Mouse (Mus musculus) lung, embryonic 14.5 days (tissue): ENCODE measurements around the gene Olfr745. TPM values are rescaled to one million over a fixed set of nuclear protein-coding genes. Genes with fewer than 3 reads are reported as not detected.

Experiments
- ATAC-seq: fragments of 200-750 bp; cut with Nextera tagmentation; 2 replicates; pipeline ENCODE4 v1.8.0; 2017; ENCODE audit warnings: mild to moderate bottlenecking, moderate TSS enrichment, moderate library complexity; ENCODE audit not compliant: insufficient read depth
- DNase-seq: peaks from one replicate; pipeline ENCODE4 v3.0.0-alpha.2; 2015
- H3K27ac ChIP-seq: fragments of 300-500 bp; sonication (generic); 2 replicates; pipeline ENCODE4 v1.5.1; 2014; ENCODE audit warnings: low read depth, mild to moderate bottlenecking, moderate library complexity
- H3K27me3 ChIP-seq: fragments of 300-500 bp; sonication (generic); 2 replicates; pipeline ENCODE4 v1.6.1; 2014; ENCODE audit warnings: low read length, control low read depth; ENCODE audit not compliant: insufficient read depth
- H3K36me3 ChIP-seq: fragments of 300-500 bp; sonication (generic); 2 replicates; pipeline ENCODE4 v1.6.1; 2014; ENCODE audit warnings: control low read depth; ENCODE audit not compliant: insufficient read depth
- H3K4me1 ChIP-seq: fragments of 300-500 bp; sonication (generic); 2 replicates; pipeline ENCODE4 v1.6.1; 2014; ENCODE audit warnings: antibody characterized with exemption, control low read depth; ENCODE audit not compliant: insufficient read depth
- H3K4me2 ChIP-seq: fragments of 300-500 bp; sonication (generic); 2 replicates; pipeline ENCODE4 v1.6.1; 2014; ENCODE audit warnings: mild to moderate bottlenecking
- H3K4me3 ChIP-seq: fragments of 300-500 bp; sonication (generic); 2 replicates; pipeline ENCODE4 v1.5.1; 2014; ENCODE audit warnings: low read depth, low read length
- H3K9ac ChIP-seq: fragments of 300-500 bp; sonication (generic); 2 replicates; pipeline ENCODE4 v1.6.1; 2014
- H3K9me3 ChIP-seq: fragments of 300-500 bp; sonication (generic); 2 replicates; pipeline ENCODE4 v1.6.1; 2016; ENCODE audit warnings: low read depth, low read length, control low read depth
- CTCF ChIP-seq: IDR thresholded peaks from 2 replicates; pipeline ENCODE4 v1.5.1; 2016; ENCODE audit warnings: antibody characterized with exemption, low read depth
- WGBS: fragments of 180-500 bp; shearing (Covaris S2); extraction: QIAGEN DNeasy Blood & Tissue Kit; methylation state at CpG from one replicate; pipeline ENCODE4 v1.1.7; 2014; 5-methylcytosine and 5-hydroxymethylcytosine counted together
- polyA plus RNA-seq: library from polyadenylated mRNA; unstranded; fragments of >200 nt; fragmentation: Nextera tagmentation; extraction: Ambion mirVana; gene quantifications from 2 replicates; pipeline ENCODE4 v1.2.1, GENCODE M21; 2014

Olfr745 gene
- not detected in 2 replicates for polyA plus RNA-seq

DNA sequence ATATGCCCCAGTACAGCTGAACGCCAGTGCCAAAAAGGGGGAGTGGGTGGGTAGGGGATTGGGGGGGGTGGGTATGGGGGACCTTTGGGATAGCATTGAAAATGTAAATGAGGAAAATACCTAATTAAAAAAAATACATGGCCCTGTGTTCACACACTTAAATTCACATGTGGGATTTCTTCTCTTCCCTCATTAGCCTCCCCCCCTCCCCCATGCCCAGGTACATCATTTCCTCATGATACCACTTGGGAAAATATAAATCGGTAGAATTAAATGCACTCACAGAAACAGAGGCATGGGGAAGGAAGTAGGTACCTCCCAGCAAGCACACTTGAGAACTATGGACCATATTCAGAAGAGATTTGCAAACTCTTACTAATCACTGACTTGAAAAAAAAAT is at the start of gene Olfr745:
TSS of gene Olfr745 (plus strand) at position 301 of the 400 bp plus-strand sequence.
- WGBS = 75% methylated on average over 2 of the region's 2 CpGs
- Histone ChIP-seq H3K27ac (no peak within 1 kb of the TSS), H3K9me3 (no peaks in the 10 kb centered on the region), H3K4me1 (no peaks in the 10 kb centered on the region), H3K4me2 (no peak within 1 kb of the TSS), H3K4me3 (no peak within 1 kb of the TSS), H3K27me3 (no peaks in the 10 kb centered on the region), H3K36me3 (no peaks in the 10 kb centered on the region), H3K9ac (no peak within 1 kb of the TSS)
- ATAC-seq = no peak
- no peak for TF ChIP-seq CTCF
- no peak for DNase-seq

DNA sequence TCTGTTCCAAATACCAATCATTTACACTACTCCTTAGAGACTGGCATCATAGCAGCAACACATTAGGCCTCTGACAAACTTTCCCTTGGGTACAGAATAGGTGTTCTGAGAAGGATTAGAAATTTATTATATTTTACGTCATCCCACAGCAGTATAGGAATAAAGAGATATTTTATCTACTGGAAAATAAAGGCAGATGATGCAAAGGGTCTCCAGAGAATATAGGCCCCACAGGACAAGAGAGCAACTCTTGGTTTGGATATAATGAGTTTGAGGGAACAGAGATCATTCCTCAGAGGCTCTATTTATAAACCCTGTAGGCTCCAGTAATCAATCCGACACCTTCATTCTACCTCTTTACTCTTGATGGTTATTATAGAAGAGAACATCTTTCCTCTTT is 24.6 kb upstream of the Olfr745 start, which contains the start of gene Olfr744:
TSS of gene Olfr744 (plus strand) at position 301 of the 400 bp plus-strand sequence.
- no peaks in the 10 kb centered on the region for H3K27me3 ChIP-seq
- no peaks in the 10 kb centered on the region for H3K4me1 ChIP-seq
- H3K27ac ChIP-seq = no peak within 1 kb of the TSS
- no peaks in the 10 kb centered on the region for H3K9me3 ChIP-seq
- DNase-seq (no peak), ATAC-seq (no peak)
- no peaks in the 10 kb centered on the region for H3K36me3 ChIP-seq
- H3K4me2 ChIP-seq = no peak within 1 kb of the TSS
- no peak within 1 kb of the TSS for H3K9ac ChIP-seq
- H3K4me3 ChIP-seq = no peak within 1 kb of the TSS
- WGBS = 82% methylated on average over 2 of the region's 2 CpGs
- TF ChIP-seq CTCF = no peak

DNA sequence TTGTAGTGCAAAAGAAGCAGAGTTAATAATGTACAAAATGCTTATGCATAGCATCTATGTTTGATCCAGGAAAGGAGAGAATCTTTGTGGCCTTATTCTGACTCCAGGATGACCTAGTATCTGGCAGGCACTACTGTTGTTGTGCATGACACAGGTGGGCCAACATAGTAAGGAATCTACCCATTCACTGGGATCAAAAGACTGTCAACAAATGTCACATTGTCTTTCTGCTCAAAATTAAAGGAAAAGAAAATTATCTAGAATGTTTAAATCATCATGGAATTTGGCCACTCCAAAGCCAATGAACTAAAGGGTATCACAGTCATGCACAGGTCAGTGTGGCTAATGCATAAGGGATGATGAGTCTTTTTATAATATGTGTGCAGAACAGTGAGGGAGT is 7.6 kb downstream of the Olfr745 start, which contains the start of gene Olfr746:
TSS of gene Olfr746 (plus strand) at position 301 of the 400 bp plus-strand sequence.
- no peaks in the 10 kb centered on the region for H3K4me1 ChIP-seq
- no peak within 1 kb of the TSS for H3K4me2 ChIP-seq
- no peaks in the 10 kb centered on the region for H3K27me3 ChIP-seq
- no peaks in the 10 kb centered on the region for H3K9me3 ChIP-seq
- DNase-seq (no peak), ATAC-seq (no peak)
- no peaks in the 10 kb centered on the region for H3K36me3 ChIP-seq
- TF ChIP-seq CTCF = no peak
- no peak within 1 kb of the TSS for H3K4me3 ChIP-seq
- no peak within 1 kb of the TSS for H3K27ac ChIP-seq
- H3K9ac ChIP-seq = no peak within 1 kb of the TSS

DNA sequence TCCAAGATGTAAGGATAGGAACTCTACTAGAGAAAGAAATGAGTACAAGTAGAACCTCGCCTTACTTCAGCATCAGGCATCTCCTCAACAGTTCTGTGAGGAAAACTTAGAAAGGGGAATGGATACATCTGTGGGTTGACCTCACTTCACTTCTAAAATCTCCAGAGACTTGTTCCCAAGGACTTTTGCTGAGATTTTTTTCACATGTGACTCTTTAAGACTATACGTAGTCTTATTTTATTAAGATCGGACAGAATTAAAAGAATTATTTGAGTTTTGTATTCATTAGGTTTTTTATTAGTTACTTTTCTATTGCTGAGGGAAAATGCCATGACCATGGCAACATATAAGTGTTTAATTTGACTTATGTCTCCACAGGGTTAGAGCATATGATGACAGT is 53.9 kb downstream of the Olfr745 start, which contains the start of gene Olfr747:
TSS of gene Olfr747 (minus strand) at position 101 of the 400 bp plus-strand sequence.
- no peaks in the 10 kb centered on the region for H3K4me1 ChIP-seq
- no peak within 1 kb of the TSS for H3K27ac ChIP-seq
- H3K27me3 ChIP-seq = no peaks in the 10 kb centered on the region
- H3K9me3 ChIP-seq = no peaks in the 10 kb centered on the region
- no peak for DNase-seq
- no peak for ATAC-seq
- H3K9ac ChIP-seq = no peak within 1 kb of the TSS
- H3K36me3 ChIP-seq = no peaks in the 10 kb centered on the region
- H3K4me3 ChIP-seq = no peak within 1 kb of the TSS
- WGBS = 81% methylated on average over 3 of the region's 3 CpGs
- no peak within 1 kb of the TSS for H3K4me2 ChIP-seq
- TF ChIP-seq CTCF = no peak

Other genes starting within 250 kb of the Olfr745 start
- not detected in 2 replicates for gene Olfr738, start 231.8 kb upstream of the Olfr745 start, polyA plus RNA-seq
- not detected in 2 replicates for gene Olfr739, start 220.8 kb upstream of the Olfr745 start, polyA plus RNA-seq
- gene Olfr740, start 193.8 kb upstream of the Olfr745 start, polyA plus RNA-seq = not detected in 2 replicates
- gene Olfr741, start 166.7 kb upstream of the Olfr745 start, polyA plus RNA-seq = not detected in 2 replicates
- gene Olfr742, start 135.8 kb upstream of the Olfr745 start, polyA plus RNA-seq = not detected in 2 replicates
- gene Olfr743, start 117.5 kb upstream of the Olfr745 start, polyA plus RNA-seq = not detected in 2 replicates
- not detected in 2 replicates for gene Olfr744, start 24.5 kb upstream of the Olfr745 start, polyA plus RNA-seq
- not detected in 2 replicates for gene Olfr746, start 7.7 kb downstream of the Olfr745 start, polyA plus RNA-seq
- not detected in 2 replicates for gene Olfr747, start 53.8 kb downstream of the Olfr745 start, polyA plus RNA-seq
- gene Olfr748, start 68.0 kb downstream of the Olfr745 start, polyA plus RNA-seq = not detected in 2 replicates
- not detected in 2 replicates for gene Olfr749, start 105.7 kb downstream of the Olfr745 start, polyA plus RNA-seq
- 68.3 and 68.6 TPM in 2 replicates for gene Ttc5, start 146.1 kb downstream of the Olfr745 start, polyA plus RNA-seq
- not detected in 2 replicates for gene Ccnb1ip1, start 168.3 kb downstream of the Olfr745 start, polyA plus RNA-seq
- gene Parp2, start 168.5 kb downstream of the Olfr745 start, polyA plus RNA-seq = 71.0 and 74.7 TPM in 2 replicates
- gene Tep1, start 231.2 kb downstream of the Olfr745 start, polyA plus RNA-seq = 6.1 and 7.2 TPM in 2 replicates